Mouse (Mus musculus) ES-Bruce4 (cell line): ENCODE results near the gene Sec11a.

Experiments
- CTCF ChIP-seq: IDR thresholded peaks from one replicate; pipeline ENCODE4 v1.8.1; 2011; ENCODE audit warnings: low read depth, low read length
- EP300 ChIP-seq: IDR thresholded peaks from 2 replicates; pipeline ENCODE4 v1.6.1; 2011; ENCODE audit warnings: low read depth, low read length; ENCODE audit not compliant: insufficient read depth
- POLR2A ChIP-seq: IDR thresholded peaks from one replicate; pipeline ENCODE4 v1.8.1; 2011; ENCODE audit warnings: low read length; ENCODE audit not compliant: insufficient read depth

DNA sequence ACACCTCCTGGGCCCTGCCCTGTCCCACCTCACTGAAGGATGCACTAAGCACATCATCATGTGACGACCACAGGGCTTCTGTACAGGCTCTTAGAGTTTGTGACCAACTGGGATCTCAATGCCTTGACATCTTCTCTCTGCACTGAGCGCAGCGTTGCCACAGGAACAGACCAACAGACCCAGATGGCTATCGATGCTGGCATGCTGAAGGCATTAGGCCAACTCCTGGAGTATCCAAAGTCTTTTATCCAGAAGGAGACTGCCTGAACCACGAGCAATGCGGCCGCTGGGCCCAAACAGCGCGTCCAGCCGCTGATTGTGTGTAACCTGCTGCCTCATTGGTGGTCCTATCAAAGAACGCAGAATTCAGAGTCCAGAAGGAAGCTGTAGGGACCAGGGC lies 33.0 kb upstream of the Sec11a start:
- no peak for TF ChIP-seq CTCF
- TF ChIP-seq EP300: no peak
- TF ChIP-seq POLR2A: no peak
